Mouse (Mus musculus): ENCODE results near the gene Vmn1r51. TPM values are rescaled to one million over a fixed set of nuclear protein-coding genes. Genes with fewer than 3 reads are reported as not detected.
"Not testable (repeated sequence)": the region's sequence is repeated elsewhere in the genome, so short reads cannot be mapped to it uniquely, and the experiment has no call there.

Vmn1r51 gene
- not detected in 2 replicates for polyA plus RNA-seq (2015; fragmentation: Nextera tagmentation; extraction: Ambion mirVana)

DNA sequence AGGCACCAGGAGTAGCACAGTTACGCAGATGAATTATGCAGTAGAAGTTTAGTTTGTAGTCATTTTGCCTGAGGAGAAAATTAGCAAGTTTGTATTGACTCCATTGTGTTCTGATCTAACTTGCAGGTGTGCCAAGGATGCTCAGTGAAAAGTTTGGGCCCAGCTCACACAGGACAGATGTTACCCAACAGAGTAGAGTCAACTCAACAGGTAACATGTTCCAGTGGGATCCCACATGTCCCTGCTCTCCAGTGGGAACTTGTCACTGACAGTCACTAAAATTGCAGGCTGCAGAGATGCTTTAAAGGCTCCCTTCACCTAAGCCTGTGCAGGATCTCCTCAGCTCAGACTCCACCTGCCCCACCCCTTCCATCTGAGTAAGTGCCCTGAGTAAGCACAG is at the start of gene Vmn1r51:
Gene Vmn1r51 (plus strand): TSS at position 301 of the 400 bp plus-strand sequence.
- not testable (repeated sequence) for ATAC-seq (ENCODE audit: insufficient number of reproducible peaks, low FRiP score, low TSS enrichment, low read depth); H3K4me1 ChIP-seq; H3K36me3 ChIP-seq; H3K4me2 ChIP-seq; H3K27me3 ChIP-seq; H3K27ac ChIP-seq; H3K9me3 ChIP-seq; H3K9ac ChIP-seq; H3K4me3 ChIP-seq
- 92% methylated on average over 1 of the region's 1 CpGs for whole genome bisulfite sequencing

DNA sequence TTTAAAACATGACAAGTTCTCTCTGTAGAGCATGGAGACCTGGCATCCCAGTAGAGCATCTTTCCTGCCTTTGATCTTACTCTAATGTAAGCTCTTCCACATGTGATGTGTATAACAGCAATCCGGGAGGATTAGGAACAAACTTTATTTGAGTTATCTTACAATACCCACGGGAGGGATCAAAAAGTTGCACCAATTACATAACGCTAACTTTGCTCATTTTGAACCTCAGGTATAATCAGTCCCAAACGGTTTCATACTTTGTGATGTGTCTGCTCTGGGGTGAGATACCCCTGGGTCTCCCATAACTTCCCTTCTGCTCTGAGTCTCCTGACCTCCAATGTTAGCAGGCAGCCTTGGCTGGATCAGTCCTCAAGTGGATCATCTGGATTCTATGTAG is 44.0 kb upstream of the Vmn1r51 start, which contains the start of gene Vmn1r49:
Gene Vmn1r49 (minus strand): TSS at position 101 of the 400 bp plus-strand sequence.
- Histone ChIP-seq H3K36me3 (no peaks in the 10 kb centered on the region), H3K27ac (no peak within 1 kb of the TSS), H3K27me3 (no peaks in the 10 kb centered on the region), H3K9me3 (no peaks in the 10 kb centered on the region), H3K9ac (no peak within 1 kb of the TSS), H3K4me3 (no peak within 1 kb of the TSS), H3K4me2 (no peak within 1 kb of the TSS), H3K4me1 (no peaks in the 10 kb centered on the region)
- WGBS = 69% methylated on average over 4 of the region's 4 CpGs
- no peak for ATAC-seq (ENCODE audit: insufficient number of reproducible peaks, low FRiP score, low TSS enrichment, low read depth)

GRCm38 (mm10) chr6:90100566-90100965 is 21.8 kb upstream of the Vmn1r51 start:
- Histone ChIP-seq H3K9me3 (no peaks in the 10 kb centered on the region), H3K27me3 (no peaks in the 10 kb centered on the region), H3K4me1 (no peaks in the 10 kb centered on the region), H3K4me3 (no peak overlapping the region), H3K36me3 (no peaks in the 10 kb centered on the region), H3K9ac (no peak overlapping the region), H3K4me2 (no peak overlapping the region), H3K27ac (no peak overlapping the region)
- WGBS = 86% methylated on average over 2 of the region's 2 CpGs
- ATAC-seq (ENCODE audit: insufficient number of reproducible peaks, low FRiP score, low TSS enrichment, low read depth) = no peak

- no peak for ATAC-seq (ENCODE audit: insufficient number of reproducible peaks, low FRiP score, low TSS enrichment, low read depth)
- Histone ChIP-seq H3K9me3 (no peaks in the 10 kb centered on the region), H3K36me3 (no peaks in the 10 kb centered on the region), H3K9ac (no peak within 1 kb of the TSS), H3K27ac (no peak within 1 kb of the TSS), H3K4me1 (no peaks in the 10 kb centered on the region), H3K4me2 (no peak within 1 kb of the TSS), H3K27me3 (no peaks in the 10 kb centered on the region), H3K4me3 (no peak within 1 kb of the TSS)
- WGBS = 50% methylated on average over 2 of the region's 2 CpGs
Measured at GRCm38 (mm10) chr6:90101130-90101529, 21.3 kb upstream of the Vmn1r51 start, which contains the start of gene Vmn1r50. Gene Vmn1r50 (plus strand): TSS chr6:90101430.

- no peak for ATAC-seq (ENCODE audit: insufficient number of reproducible peaks, low FRiP score, low TSS enrichment, low read depth)
- Histone ChIP-seq H3K27ac (no peak overlapping the region), H3K4me3 (no peak overlapping the region), H3K9ac (no peak overlapping the region), H3K27me3 (no peaks in the 10 kb centered on the region), H3K9me3 (no peaks in the 10 kb centered on the region), H3K36me3 (no peaks in the 10 kb centered on the region), H3K4me1 (no peaks in the 10 kb centered on the region), H3K4me2 (no peak overlapping the region)
- 63% methylated on average over 3 of the region's 3 CpGs for WGBS
Measured at GRCm38 (mm10) chr6:90160139-90160538, 37.7 kb downstream of the Vmn1r51 start.

DNA sequence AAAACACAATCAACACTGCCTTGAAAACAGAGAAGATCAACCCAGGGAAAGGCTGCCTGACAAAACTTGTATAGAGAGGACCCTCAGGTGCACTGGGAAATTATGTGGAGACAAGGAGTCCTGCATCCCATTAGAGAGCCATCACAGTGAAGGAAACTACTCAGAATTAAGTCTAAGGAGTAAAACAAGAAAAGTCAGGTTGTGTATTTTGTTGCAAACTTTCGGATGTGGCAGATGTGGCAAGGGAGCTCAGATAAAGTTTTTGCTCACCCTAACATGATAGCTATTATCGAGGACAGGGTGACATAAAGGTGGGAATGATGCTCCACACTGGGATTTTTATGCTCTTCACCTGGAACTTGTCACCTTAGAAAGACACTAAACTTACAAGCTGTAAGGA is 52.1 kb downstream of the Vmn1r51 start, which contains the start of gene Vmn1r52:
Gene Vmn1r52 (plus strand): TSS at position 301 of the 400 bp plus-strand sequence.
- Histone ChIP-seq H3K36me3 (no peaks in the 10 kb centered on the region), H3K27ac (no peak within 1 kb of the TSS), H3K9me3 (no peaks in the 10 kb centered on the region), H3K4me1 (no peaks in the 10 kb centered on the region), H3K9ac (no peak within 1 kb of the TSS), H3K27me3 (no peaks in the 10 kb centered on the region), H3K4me3 (no peak within 1 kb of the TSS), H3K4me2 (no peak within 1 kb of the TSS)
- WGBS = 63% methylated on average over 2 of the region's 2 CpGs
- no peak for ATAC-seq (ENCODE audit: insufficient number of reproducible peaks, low FRiP score, low TSS enrichment, low read depth)

Other genes with a start within 250 kb of the Vmn1r51 start
- gene Vmn1r42, start 246.2 kb upstream of the Vmn1r51 start, polyA plus RNA-seq (2015; fragmentation: Nextera tagmentation; extraction: Ambion mirVana) = not detected in 2 replicates
- 0.04 TPM in 2 replicates for gene Vmn1r43, start 246.2 kb upstream of the Vmn1r51 start, polyA plus RNA-seq (2015; fragmentation: Nextera tagmentation; extraction: Ambion mirVana)
- gene Vmn1r44, start 238.9 kb upstream of the Vmn1r51 start, polyA plus RNA-seq (2015; fragmentation: Nextera tagmentation; extraction: Ambion mirVana) = 0.11 TPM in 1 of 2 replicates, not detected in the other
- not detected in 2 replicates for gene Vmn1r45, start 182.0 kb upstream of the Vmn1r51 start, polyA plus RNA-seq (2015; fragmentation: Nextera tagmentation; extraction: Ambion mirVana)
- gene Vmn1r46, start 153.3 kb upstream of the Vmn1r51 start, polyA plus RNA-seq (2015; fragmentation: Nextera tagmentation; extraction: Ambion mirVana) = not detected in 2 replicates
- not detected in 2 replicates for gene Vmn1r47, start 106.4 kb upstream of the Vmn1r51 start, polyA plus RNA-seq (2015; fragmentation: Nextera tagmentation; extraction: Ambion mirVana)
- not detected in 2 replicates for gene Vmn1r48, start 85.8 kb upstream of the Vmn1r51 start, polyA plus RNA-seq (2015; fragmentation: Nextera tagmentation; extraction: Ambion mirVana)
- gene Vmn1r49, start 44.1 kb upstream of the Vmn1r51 start, polyA plus RNA-seq (2015; fragmentation: Nextera tagmentation; extraction: Ambion mirVana) = not detected in 2 replicates
- not detected in 2 replicates for gene Vmn1r50, start 21.2 kb upstream of the Vmn1r51 start, polyA plus RNA-seq (2015; fragmentation: Nextera tagmentation; extraction: Ambion mirVana)
- gene Vmn1r52, start 52.2 kb downstream of the Vmn1r51 start, polyA plus RNA-seq (2015; fragmentation: Nextera tagmentation; extraction: Ambion mirVana) = not detected in 2 replicates
- gene V1ra8, start 80.2 kb downstream of the Vmn1r51 start, polyA plus RNA-seq (2015; fragmentation: Nextera tagmentation; extraction: Ambion mirVana) = not detected in 2 replicates
- not detected in 2 replicates for gene Vmn1r53, start 101.8 kb downstream of the Vmn1r51 start, polyA plus RNA-seq (2015; fragmentation: Nextera tagmentation; extraction: Ambion mirVana)
- not detected in 2 replicates for gene Vmn1r54, start 123.7 kb downstream of the Vmn1r51 start, polyA plus RNA-seq (2015; fragmentation: Nextera tagmentation; extraction: Ambion mirVana)
- not detected in 2 replicates for gene BC048671, start 178.6 kb downstream of the Vmn1r51 start, polyA plus RNA-seq (2015; fragmentation: Nextera tagmentation; extraction: Ambion mirVana)
- 1.1 and 1.9 TPM in 2 replicates for gene Chst13, start 202.6 kb downstream of the Vmn1r51 start, polyA plus RNA-seq (2015; fragmentation: Nextera tagmentation; extraction: Ambion mirVana)
- gene Uroc1, start 210.7 kb downstream of the Vmn1r51 start, polyA plus RNA-seq (2015; fragmentation: Nextera tagmentation; extraction: Ambion mirVana) = 0.36 and 0.37 TPM in 2 replicates
- gene Zxdc, start 246.9 kb downstream of the Vmn1r51 start, polyA plus RNA-seq (2015; fragmentation: Nextera tagmentation; extraction: Ambion mirVana) = 6.7 and 8.9 TPM in 2 replicates

All from limb, embryonic 15.5 days (tissue).